Mouse (Mus musculus) CH12.LX (cell line): ENCODE results near the gene Cinp.

ENCODE experiments used
- CTCF ChIP-seq, 2 experiments: IDR thresholded peaks in 1 of 2; conservative IDR thresholded peaks in 1 of 2; 2 replicates each; pipeline ENCODE4 v1.5.1; 2011 to 2012; ENCODE audit warnings: low read depth in 2 of 2, low read length in 2 of 2, improper control_type of control experiment in 1 of 2, inconsistent platforms in 1 of 2, mild to moderate bottlenecking in 1 of 2, moderate library complexity in 1 of 2
- EP300 ChIP-seq: IDR thresholded peaks from 2 replicates; pipeline ENCODE4 v1.6.1; 2011; ENCODE audit warnings: low read length, improper control_type of control experiment
- MAZ ChIP-seq: IDR thresholded peaks from 2 replicates; pipeline ENCODE4 v1.6.1; 2012; ENCODE audit warnings: low read depth, mild to moderate bottlenecking, inconsistent platforms, low read length, improper control_type of control experiment, moderate library complexity
- MYC ChIP-seq: IDR thresholded peaks from 2 replicates; pipeline ENCODE4 v1.6.1; 2011; ENCODE audit warnings: low read depth, mild to moderate bottlenecking, improper control_type of control experiment, low read length
- POLR2A ChIP-seq: IDR thresholded peaks from 2 replicates; pipeline ENCODE4 v1.6.1; 2011; ENCODE audit warnings: low read depth, mild to moderate bottlenecking, improper control_type of control experiment, low read length
- RCOR1 ChIP-seq: conservative IDR thresholded peaks from 2 replicates; pipeline ENCODE4 v1.6.1; 2012; ENCODE audit warnings: low read depth, mild to moderate bottlenecking, inconsistent platforms, low read length, improper control_type of control experiment
- TBP ChIP-seq: conservative IDR thresholded peaks from 2 replicates; pipeline ENCODE4 v1.6.1; 2011; ENCODE audit warnings: low read depth, low read length, improper control_type of control experiment
- USF1 ChIP-seq: IDR thresholded peaks from 2 replicates; pipeline ENCODE4 v1.6.1; 2014; ENCODE audit warnings: low read depth, mild to moderate bottlenecking, inconsistent platforms, low read length, improper control_type of control experiment

DNA sequence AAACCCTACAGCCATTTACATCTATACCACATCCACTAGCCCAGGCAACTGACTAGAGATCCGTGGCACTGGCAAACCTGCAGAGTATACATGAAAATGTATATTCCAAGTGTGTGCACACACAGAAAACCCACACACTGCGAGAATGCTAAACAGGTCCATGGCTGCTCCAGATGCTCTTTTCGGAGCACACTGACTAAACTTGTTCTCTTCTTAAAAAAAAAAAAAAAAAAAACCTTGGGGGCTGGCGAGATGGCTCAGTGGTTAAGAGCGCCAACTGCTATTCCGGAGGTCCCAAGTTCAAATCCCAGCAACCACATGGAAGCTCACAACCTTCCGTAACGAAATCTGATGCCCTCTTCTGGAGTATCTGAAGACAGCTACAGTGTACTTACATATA is 51.1 kb downstream of the Cinp start:
- TF ChIP-seq RCOR1 (no peak), CTCF (conservative IDR thresholded peaks at IDR 0.05 in 1 of 2, IDR thresholded peaks at IDR 0.05 in 1 of 2; ENCODE audit: low read depth in 2 of 2, low read length in 2 of 2) (no peak), POLR2A (no peak), MYC (no peak), TBP (no peak), EP300 (no peak), USF1 (no peak), MAZ (no peak)
